Mouse (Mus musculus): ENCODE results near the gene Efhd1. TPM values are rescaled to one million over a fixed set of nuclear protein-coding genes. Genes with fewer than 3 reads are reported as not detected.

The Efhd1 gene
- polyA plus RNA-seq, 1 experiment from 2014 or later = 1.4 TPM

DNA sequence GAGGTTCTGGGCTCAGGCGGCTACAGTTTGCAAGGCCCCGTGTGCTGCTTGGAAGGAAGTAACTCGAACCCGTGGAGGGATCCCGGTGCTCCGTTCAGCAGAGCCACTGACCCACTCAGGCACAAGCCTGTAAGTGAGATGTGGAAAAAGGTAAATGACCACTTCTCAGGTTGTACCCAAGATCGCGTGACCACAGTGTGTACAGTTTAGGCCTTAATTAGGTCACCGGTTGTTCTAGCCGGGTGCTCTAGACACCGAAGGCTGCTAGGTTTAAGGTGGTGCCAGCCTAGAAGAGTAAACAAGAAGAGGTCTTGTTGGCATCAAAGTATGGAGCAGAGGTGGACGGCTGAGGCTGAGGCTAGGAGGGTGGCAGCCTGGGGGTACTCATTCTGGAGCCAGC, 11.0 kb downstream of the Efhd1 start:
- ATAC-seq = no peak
- 93% methylated on average over 12 of the region's 12 CpGs for WGBS
- Histone ChIP-seq H3K27ac (ENCODE audit: low read length) (no peak overlapping the region), H3K4me3 (ENCODE audit: low read depth, low read length) (no peak overlapping the region), H3K4me1 (ENCODE audit: control insufficient read depth, insufficient read depth, low read length) (no peaks in the 10 kb centered on the region), H3K4me2 (ENCODE audit: low read length) (no peak overlapping the region), H3K9ac (ENCODE audit: low read depth, low read length) (no peak overlapping the region), H3K36me3 (ENCODE audit: control insufficient read depth, insufficient read depth, low read length) (no peaks in the 10 kb centered on the region), H3K9me3 (replicated peaks; ENCODE audit: control insufficient read depth, low read length, poor library complexity, severe bottlenecking) (no peaks in the 10 kb centered on the region), H3K27me3 (ENCODE audit: control insufficient read depth, insufficient read depth, low read depth, low read length) (no peaks in the 10 kb centered on the region)

DNA sequence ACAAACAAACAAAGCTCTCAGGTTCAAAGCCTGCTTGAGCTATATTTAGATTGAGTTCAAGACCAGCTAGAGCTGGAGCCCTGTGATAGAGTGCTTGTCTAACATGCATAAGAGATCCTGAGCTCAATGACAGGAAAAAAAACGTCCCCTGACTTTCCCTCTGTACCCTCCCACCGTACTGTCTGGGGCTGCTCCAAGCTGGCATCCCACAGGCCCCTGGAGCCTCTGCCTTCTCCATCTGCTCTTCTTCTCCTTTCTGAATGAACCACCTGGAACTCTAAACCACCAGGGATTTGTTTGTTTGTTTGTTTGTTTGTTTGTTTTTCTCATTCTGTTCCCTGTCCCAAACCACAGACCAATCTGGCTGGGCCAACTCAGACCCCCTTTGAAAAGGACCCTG, 11.9 kb downstream of the Efhd1 start:
- no peaks in the 10 kb centered on the region for H3K4me1 ChIP-seq (ENCODE audit: control insufficient read depth, insufficient read depth, low read length)
- no peak for ATAC-seq
- no peaks in the 10 kb centered on the region for H3K9me3 ChIP-seq (replicated peaks; ENCODE audit: control insufficient read depth, low read length, poor library complexity, severe bottlenecking)
- H3K27ac ChIP-seq (ENCODE audit: low read length) = no peak overlapping the region
- H3K9ac ChIP-seq (ENCODE audit: low read depth, low read length) = no peak overlapping the region
- no peak overlapping the region for H3K4me2 ChIP-seq (ENCODE audit: low read length)
- no peaks in the 10 kb centered on the region for H3K36me3 ChIP-seq (ENCODE audit: control insufficient read depth, insufficient read depth, low read length)
- 85% methylated on average over 2 of the region's 2 CpGs for WGBS
- H3K27me3 ChIP-seq (ENCODE audit: control insufficient read depth, insufficient read depth, low read depth, low read length) = no peaks in the 10 kb centered on the region
- no peak overlapping the region for H3K4me3 ChIP-seq (ENCODE audit: low read depth, low read length)

DNA sequence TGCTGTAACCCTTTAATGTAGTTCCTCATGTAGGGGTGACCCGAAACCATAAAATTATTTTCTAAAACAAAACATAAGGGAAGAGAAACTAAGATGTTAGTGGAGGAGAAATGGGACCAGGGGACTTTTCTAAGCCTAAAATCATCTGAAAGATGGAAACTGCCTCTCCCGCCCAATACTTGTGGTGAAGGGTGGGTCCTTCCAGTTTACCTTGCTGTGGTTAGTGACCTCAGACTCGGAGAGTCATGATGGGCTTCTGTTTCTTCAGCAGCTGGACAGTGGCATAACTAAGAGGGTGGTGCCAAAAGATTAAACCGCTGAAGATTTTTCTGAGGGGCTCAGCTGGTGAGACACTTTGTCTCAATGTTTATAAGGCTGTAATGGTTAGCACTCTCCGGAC, 16.1 kb downstream of the Efhd1 start:
- H3K36me3 ChIP-seq (ENCODE audit: control insufficient read depth, insufficient read depth, low read length) = no peaks in the 10 kb centered on the region
- ATAC-seq = no peak
- H3K4me3 ChIP-seq (ENCODE audit: low read depth, low read length) = no peak overlapping the region
- no peak overlapping the region for H3K9ac ChIP-seq (ENCODE audit: low read depth, low read length)
- WGBS = 73% methylated on average over 5 of the region's 5 CpGs
- H3K4me1 ChIP-seq (ENCODE audit: control insufficient read depth, insufficient read depth, low read length) = peaks cover 4% of the 10 kb centered on the region; the same call in 1 of the 2 replicates
- no peaks in the 10 kb centered on the region for H3K27me3 ChIP-seq (ENCODE audit: control insufficient read depth, insufficient read depth, low read depth, low read length)
- no peak overlapping the region for H3K27ac ChIP-seq (ENCODE audit: low read length)
- H3K9me3 ChIP-seq (replicated peaks; ENCODE audit: control insufficient read depth, low read length, poor library complexity, severe bottlenecking) = no peaks in the 10 kb centered on the region
- H3K4me2 ChIP-seq (ENCODE audit: low read length) = no peak overlapping the region

GRCm38 (mm10) chr1:87281599-87282412, 17.6 kb downstream of the Efhd1 start:
- Histone ChIP-seq H3K27me3 (ENCODE audit: control insufficient read depth, insufficient read depth, low read depth, low read length) (no peaks in the 10 kb centered on the region), H3K27ac (ENCODE audit: low read length) (no peak overlapping the region), H3K4me1 (ENCODE audit: control insufficient read depth, insufficient read depth, low read length) (peaks cover 4% of the 10 kb centered on the region; the same call in 1 of the 2 replicates), H3K4me3 (ENCODE audit: low read depth, low read length) (no peak overlapping the region), H3K36me3 (ENCODE audit: control insufficient read depth, insufficient read depth, low read length) (no peaks in the 10 kb centered on the region), H3K9ac (ENCODE audit: low read depth, low read length) (0 out of 2 replicates have a peak overlapping the region, but pooled peaks have one; percentile 25), H3K9me3 (replicated peaks; ENCODE audit: control insufficient read depth, low read length, poor library complexity, severe bottlenecking) (no peaks in the 10 kb centered on the region), H3K4me2 (ENCODE audit: low read length) (0 out of 2 replicates have a peak overlapping the region, but pooled peaks have one; percentile 17)
- no peak; the same call in 1 of the 2 replicates for ATAC-seq
- 16% methylated on average over 20 of the region's 20 CpGs for WGBS

DNA sequence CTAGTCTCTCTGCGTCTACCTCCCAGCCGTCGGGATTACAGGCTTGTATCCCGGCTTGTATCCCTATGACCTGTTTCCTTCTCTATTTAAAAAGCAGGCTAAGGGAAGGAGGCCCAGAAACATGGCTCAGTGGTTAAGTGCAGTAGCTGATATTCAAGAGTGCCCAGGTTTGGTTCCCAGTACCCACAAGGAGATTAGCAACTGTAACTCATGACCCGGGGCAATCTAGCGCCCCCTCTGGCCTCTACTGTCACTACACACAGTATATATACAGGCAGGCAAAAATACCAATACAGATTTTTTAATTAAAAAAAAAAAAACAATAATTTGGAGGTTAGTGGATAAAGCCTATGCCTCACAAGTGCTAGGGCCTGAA, 18.2 kb downstream of the Efhd1 start:
- Histone ChIP-seq H3K4me2 (ENCODE audit: low read length) (no peak overlapping the region), H3K27ac (ENCODE audit: low read length) (no peak overlapping the region), H3K9me3 (replicated peaks; ENCODE audit: control insufficient read depth, low read length, poor library complexity, severe bottlenecking) (no peaks in the 10 kb centered on the region), H3K4me1 (ENCODE audit: control insufficient read depth, insufficient read depth, low read length) (peaks cover 4% of the 10 kb centered on the region; the same call in 1 of the 2 replicates), H3K36me3 (ENCODE audit: control insufficient read depth, insufficient read depth, low read length) (no peaks in the 10 kb centered on the region), H3K4me3 (ENCODE audit: low read depth, low read length) (no peak overlapping the region), H3K9ac (ENCODE audit: low read depth, low read length) (no peak overlapping the region), H3K27me3 (ENCODE audit: control insufficient read depth, insufficient read depth, low read depth, low read length) (no peaks in the 10 kb centered on the region)
- ATAC-seq = no peak
- 74% methylated on average over 6 of the region's 6 CpGs for WGBS

GRCm38 (mm10) chr1:87283410-87283960, 19.3 kb downstream of the Efhd1 start:
- Histone ChIP-seq H3K4me2 (ENCODE audit: low read length) (no peak overlapping the region), H3K4me3 (ENCODE audit: low read depth, low read length) (no peak overlapping the region), H3K27me3 (ENCODE audit: control insufficient read depth, insufficient read depth, low read depth, low read length) (no peaks in the 10 kb centered on the region), H3K9ac (ENCODE audit: low read depth, low read length) (no peak overlapping the region), H3K36me3 (ENCODE audit: control insufficient read depth, insufficient read depth, low read length) (no peaks in the 10 kb centered on the region), H3K4me1 (ENCODE audit: control insufficient read depth, insufficient read depth, low read length) (peaks cover 4% of the 10 kb centered on the region; the same call in 1 of the 2 replicates), H3K9me3 (replicated peaks; ENCODE audit: control insufficient read depth, low read length, poor library complexity, severe bottlenecking) (no peaks in the 10 kb centered on the region), H3K27ac (ENCODE audit: low read length) (no peak overlapping the region)
- 84% methylated on average over 10 of the region's 10 CpGs for WGBS
- ATAC-seq = no peak

- Histone ChIP-seq H3K4me2 (ENCODE audit: low read length) (no peak overlapping the region), H3K27ac (ENCODE audit: low read length) (no peak overlapping the region), H3K4me3 (ENCODE audit: low read depth, low read length) (no peak overlapping the region), H3K36me3 (ENCODE audit: control insufficient read depth, insufficient read depth, low read length) (no peaks in the 10 kb centered on the region), H3K27me3 (ENCODE audit: control insufficient read depth, insufficient read depth, low read depth, low read length) (no peaks in the 10 kb centered on the region), H3K9me3 (replicated peaks; ENCODE audit: control insufficient read depth, low read length, poor library complexity, severe bottlenecking) (no peaks in the 10 kb centered on the region), H3K9ac (ENCODE audit: low read depth, low read length) (no peak overlapping the region), H3K4me1 (ENCODE audit: control insufficient read depth, insufficient read depth, low read length) (peaks cover 1% of the 10 kb centered on the region; the same call in 1 of the 2 replicates)
- ATAC-seq = no peak
- 45% methylated on average over 2 of the region's 2 CpGs for WGBS
Measured at GRCm38 (mm10) chr1:87287105-87287504, 22.9 kb downstream of the Efhd1 start.

DNA sequence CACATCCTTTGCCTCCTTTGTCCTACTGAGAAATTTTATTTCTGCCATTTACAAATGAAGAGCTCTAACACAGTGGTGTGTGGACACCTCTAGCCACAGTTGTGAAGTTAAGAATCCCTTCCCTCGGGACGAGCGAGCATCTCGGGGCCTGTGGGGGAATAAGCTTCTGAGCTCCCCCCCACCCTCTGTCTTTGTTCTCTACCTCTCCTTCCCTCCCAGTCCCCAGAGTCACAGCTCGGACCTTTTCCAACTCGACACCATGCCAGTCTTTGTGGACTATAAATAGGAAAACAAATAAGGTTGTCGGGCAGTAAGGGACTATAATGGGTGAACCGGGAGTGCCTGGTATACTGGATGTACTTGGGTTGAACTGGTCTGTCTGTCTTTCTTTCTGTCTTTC, 27.3 kb downstream of the Efhd1 start:
- ATAC-seq = no peak
- no peak overlapping the region for H3K4me3 ChIP-seq (ENCODE audit: low read depth, low read length)
- H3K4me2 ChIP-seq (ENCODE audit: low read length) = no peak overlapping the region
- H3K9ac ChIP-seq (ENCODE audit: low read depth, low read length) = no peak overlapping the region
- no peaks in the 10 kb centered on the region for H3K4me1 ChIP-seq (ENCODE audit: control insufficient read depth, insufficient read depth, low read length)
- no peaks in the 10 kb centered on the region for H3K9me3 ChIP-seq (replicated peaks; ENCODE audit: control insufficient read depth, low read length, poor library complexity, severe bottlenecking)
- no peaks in the 10 kb centered on the region; the same call in 1 of the 2 replicates for H3K27me3 ChIP-seq (ENCODE audit: control insufficient read depth, insufficient read depth, low read depth, low read length)
- no peak overlapping the region for H3K27ac ChIP-seq (ENCODE audit: low read length)
- no peaks in the 10 kb centered on the region for H3K36me3 ChIP-seq (ENCODE audit: control insufficient read depth, insufficient read depth, low read length)
- WGBS = 53% methylated on average over 8 of the region's 8 CpGs
